Comparison of ENCODE assay signal across 7 mouse cellular contexts in the genomic region with DNA sequence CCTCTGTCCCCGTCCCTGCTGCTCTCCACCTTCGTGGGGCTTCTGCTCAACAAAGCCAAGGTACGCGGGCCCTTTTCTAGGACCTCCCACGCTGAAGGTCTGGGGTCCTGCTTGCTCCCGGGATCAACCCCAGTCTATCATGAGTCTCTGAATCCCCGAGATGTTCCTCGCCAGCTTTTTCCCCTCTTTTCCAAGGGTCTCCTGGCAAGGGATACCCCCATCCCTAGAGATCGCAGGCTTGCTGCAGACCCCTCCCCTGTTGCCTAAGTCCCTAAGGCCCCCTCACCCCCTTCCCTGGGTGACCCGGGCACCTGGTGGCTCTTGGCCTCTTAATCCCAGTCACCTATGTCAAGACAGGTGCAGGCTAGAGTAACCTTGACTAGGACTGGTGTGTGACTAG. TPM values are rescaled to one million over a fixed set of nuclear protein-coding genes. Genes with fewer than 3 reads are reported as not detected.
DNase-seq lines count a peak whose midpoint lies in the region; ATAC-seq lines count a peak whose summit lies in the region.

No protein-coding gene starts in this region.

- no peak for DNase-seq in lung, postnatal 36 days
- no peak for DNase-seq in forebrain, embryonic 10.5 days (ENCODE audit: extremely low spot score, low spot score)
- DNase-seq in limb, embryonic 10.5 days (ENCODE audit: low spot score), result no peak
- no peak for DNase-seq in layer of hippocampus, postnatal 25 days (ENCODE audit: extremely low spot score in 1 of 2, low spot score in 1 of 2)

- WGBS in lung, embryonic 15.5 days, result 2% methylated on average over 10 of the region's 10 CpGs
- 2% methylated on average over 10 of the region's 10 CpGs for WGBS in forebrain, embryonic 10.5 days
- 7% methylated on average over 10 of the region's 10 CpGs for WGBS in limb, embryonic 10.5 days
- 3% methylated on average over 10 of the region's 10 CpGs for WGBS in stomach, embryonic 14.5 days

- peak overlapping the region; percentile 99 for H3K4me2 ChIP-seq in lung, embryonic 15.5 days
- H3K4me2 ChIP-seq in stomach, embryonic 14.5 days (replicated peaks; ENCODE audit: low read depth, low read length), result peak overlapping the region; percentile 99

- H3K4me1 ChIP-seq in lung, embryonic 15.5 days, result peaks cover 49% of the 10 kb centered on the region
- H3K4me1 ChIP-seq in forebrain, embryonic 10.5 days, result peaks cover 68% of the 10 kb centered on the region
- H3K4me1 ChIP-seq in limb, embryonic 10.5 days, result peaks cover 80% of the 10 kb centered on the region
- H3K4me1 ChIP-seq in stomach, embryonic 14.5 days (ENCODE audit: control insufficient read depth, insufficient read depth, low read length), result peaks cover 28% of the 10 kb centered on the region

- H3K4me3 ChIP-seq in lung, embryonic 15.5 days, result peak overlapping the region; percentile 55
- H3K4me3 ChIP-seq in forebrain, embryonic 10.5 days, result peak overlapping the region; percentile 72
- peak overlapping the region; percentile 72 for H3K4me3 ChIP-seq in limb, embryonic 10.5 days
- H3K4me3 ChIP-seq in stomach, embryonic 14.5 days (ENCODE audit: low read depth, low read length), result peak overlapping the region; percentile 52

- H3K9ac ChIP-seq in lung, embryonic 15.5 days, result peak overlapping the region; percentile 64
- peak overlapping the region; percentile 51; the same call in 1 of the 2 replicates for H3K9ac ChIP-seq in stomach, embryonic 14.5 days (replicated peaks; ENCODE audit: low read depth, low read length)

- peaks cover 37% of the 10 kb centered on the region for H3K27me3 ChIP-seq in lung, embryonic 15.5 days
- peaks cover 86% of the 10 kb centered on the region for H3K27me3 ChIP-seq in forebrain, embryonic 10.5 days (ENCODE audit: poor library complexity, severe bottlenecking)
- H3K27me3 ChIP-seq in limb, embryonic 10.5 days (ENCODE audit: low read depth, poor library complexity, severe bottlenecking), result peaks cover 85% of the 10 kb centered on the region
- H3K27me3 ChIP-seq in stomach, embryonic 14.5 days (ENCODE audit: control insufficient read depth, insufficient read depth, low read length), result 0 out of 2 replicates have a peak, but pooled peaks cover 6% of the 10 kb centered on the region

- ATAC-seq in lung, embryonic 15.5 days (ENCODE audit: borderline replicate concordance, extremely low read depth, low FRiP score, low TSS enrichment), result no peak
- no peak for ATAC-seq in stomach, embryonic 14.5 days (ENCODE audit: insufficient number of reproducible peaks, insufficient read depth, low FRiP score, low read depth)
- no peak for ATAC-seq in activated CD4-positive, CD25-positive, alpha-beta regulatory T cell, adult 4 months

- H3K36me3 ChIP-seq in lung, embryonic 15.5 days, result no peaks in the 10 kb centered on the region
- peaks cover 4% of the 10 kb centered on the region; the same call in 1 of the 2 replicates for H3K36me3 ChIP-seq in forebrain, embryonic 10.5 days (replicated peaks)
- no peaks in the 10 kb centered on the region for H3K36me3 ChIP-seq in limb, embryonic 10.5 days
- H3K36me3 ChIP-seq in stomach, embryonic 14.5 days (ENCODE audit: control insufficient read depth, insufficient read depth, low read length), result peaks cover 3% of the 10 kb centered on the region; the same call in 1 of the 2 replicates

- H3K27ac ChIP-seq in lung, embryonic 15.5 days, result no peak overlapping the region
- H3K27ac ChIP-seq in forebrain, embryonic 10.5 days, result peak overlapping the region; percentile 84
- H3K27ac ChIP-seq in limb, embryonic 10.5 days, result peak overlapping the region; percentile 85
- no peak overlapping the region for H3K27ac ChIP-seq in stomach, embryonic 14.5 days (ENCODE audit: low read length)

- H3K9me3 ChIP-seq in lung, embryonic 15.5 days, result no peaks in the 10 kb centered on the region
- no peaks in the 10 kb centered on the region for H3K9me3 ChIP-seq in forebrain, embryonic 10.5 days
- no peaks in the 10 kb centered on the region for H3K9me3 ChIP-seq in limb, embryonic 10.5 days (replicated peaks)
- no peaks in the 10 kb centered on the region for H3K9me3 ChIP-seq in stomach, embryonic 14.5 days (ENCODE audit: control insufficient read depth, low read depth, low read length)

RNA-seq across cellular contexts. Expression of a gene that starts 16.3 kb away (rescaled TPM):
- 0.14 and 0.28 TPM in 2 replicates for polyA plus RNA-seq in lung, embryonic 15.5 days (2015; fragmentation: Nextera tagmentation; extraction: Ambion mirVana)
- polyA plus RNA-seq in forebrain, embryonic 10.5 days (2016; fragmentation: Nextera tagmentation; extraction: Ambion mirVana), result 0.15 and 0.26 TPM in 2 replicates
- polyA plus RNA-seq in limb, embryonic 10.5 days (2016; fragmentation: Nextera tagmentation; extraction: Ambion mirVana), result 0.13 and 0.14 TPM in 2 replicates
- 0.26 and 0.28 TPM in 2 replicates for polyA plus RNA-seq in stomach, embryonic 14.5 days (2014; fragmentation: Nextera tagmentation; extraction: Ambion mirVana)
- not detected for polyA plus RNA-seq in activated CD4-positive, CD25-positive, alpha-beta regulatory T cell, adult 4 months (2017; shearing (Covaris generic))
- total RNA-seq in layer of hippocampus, postnatal 25 days (2021), result under 1 TPM; 0.31 to 0.49 TPM

RNA-seq across cellular contexts. Expression of a gene that starts 18.5 kb away (rescaled TPM):
- polyA plus RNA-seq in lung, embryonic 15.5 days (2015; fragmentation: Nextera tagmentation; extraction: Ambion mirVana), result 8.3 and 10.5 TPM in 2 replicates
- polyA plus RNA-seq in forebrain, embryonic 10.5 days (2016; fragmentation: Nextera tagmentation; extraction: Ambion mirVana), result 12.7 and 12.9 TPM in 2 replicates
- 8.9 and 10.7 TPM in 2 replicates for polyA plus RNA-seq in limb, embryonic 10.5 days (2016; fragmentation: Nextera tagmentation; extraction: Ambion mirVana)
- 10.5 and 15.0 TPM in 2 replicates for polyA plus RNA-seq in stomach, embryonic 14.5 days (2014; fragmentation: Nextera tagmentation; extraction: Ambion mirVana)
- polyA plus RNA-seq in activated CD4-positive, CD25-positive, alpha-beta regulatory T cell, adult 4 months (2017; shearing (Covaris generic)), result 1 to 10 TPM; 1.6 to 1.7 TPM
- 10 to 100 TPM; 59.4 to 81.4 TPM for total RNA-seq in layer of hippocampus, postnatal 25 days (2021)

RNA-seq across cellular contexts. Expression of a gene that starts 21.8 kb away (rescaled TPM):
- 6.3 and 6.5 TPM in 2 replicates for polyA plus RNA-seq in lung, embryonic 15.5 days (2015; fragmentation: Nextera tagmentation; extraction: Ambion mirVana)
- not detected in 2 replicates for polyA plus RNA-seq in forebrain, embryonic 10.5 days (2016; fragmentation: Nextera tagmentation; extraction: Ambion mirVana)
- 0.24 TPM in 1 of 2 replicates, not detected in the other for polyA plus RNA-seq in limb, embryonic 10.5 days (2016; fragmentation: Nextera tagmentation; extraction: Ambion mirVana)
- 2.3 and 2.8 TPM in 2 replicates for polyA plus RNA-seq in stomach, embryonic 14.5 days (2014; fragmentation: Nextera tagmentation; extraction: Ambion mirVana)
- not detected for polyA plus RNA-seq in activated CD4-positive, CD25-positive, alpha-beta regulatory T cell, adult 4 months (2017; shearing (Covaris generic))
- total RNA-seq in layer of hippocampus, postnatal 25 days (2021), result 10 to 100 TPM; 13.6 to 16.8 TPM

RNA-seq across cellular contexts. Expression of a gene that starts 28.0 kb away (rescaled TPM):
- 0.17 and 0.21 TPM in 2 replicates for polyA plus RNA-seq in lung, embryonic 15.5 days (2015; fragmentation: Nextera tagmentation; extraction: Ambion mirVana)
- polyA plus RNA-seq in forebrain, embryonic 10.5 days (2016; fragmentation: Nextera tagmentation; extraction: Ambion mirVana), result 0.06 and 0.36 TPM in 2 replicates
- 0.10 and 0.35 TPM in 2 replicates for polyA plus RNA-seq in limb, embryonic 10.5 days (2016; fragmentation: Nextera tagmentation; extraction: Ambion mirVana)
- polyA plus RNA-seq in stomach, embryonic 14.5 days (2014; fragmentation: Nextera tagmentation; extraction: Ambion mirVana), result 0.43 and 0.52 TPM in 2 replicates
- polyA plus RNA-seq in activated CD4-positive, CD25-positive, alpha-beta regulatory T cell, adult 4 months (2017; shearing (Covaris generic)), result not detected
- under 1 TPM in 1 of 2 experiments, not detected in 1; 0.28 TPM for total RNA-seq in layer of hippocampus, postnatal 25 days (2021)

RNA-seq across cellular contexts. Expression of a gene that starts 28.0 kb away (rescaled TPM):
- polyA plus RNA-seq in lung, embryonic 15.5 days (2015; fragmentation: Nextera tagmentation; extraction: Ambion mirVana), result 69.9 and 71.4 TPM in 2 replicates
- polyA plus RNA-seq in forebrain, embryonic 10.5 days (2016; fragmentation: Nextera tagmentation; extraction: Ambion mirVana), result 79.5 and 81.5 TPM in 2 replicates
- polyA plus RNA-seq in limb, embryonic 10.5 days (2016; fragmentation: Nextera tagmentation; extraction: Ambion mirVana), result 88.1 and 97.0 TPM in 2 replicates
- 61.7 and 66.7 TPM in 2 replicates for polyA plus RNA-seq in stomach, embryonic 14.5 days (2014; fragmentation: Nextera tagmentation; extraction: Ambion mirVana)
- 1 to 10 TPM; 3.2 to 7.9 TPM for polyA plus RNA-seq in activated CD4-positive, CD25-positive, alpha-beta regulatory T cell, adult 4 months (2017; shearing (Covaris generic))
- 10 to 100 TPM; 30.3 to 33.0 TPM for total RNA-seq in layer of hippocampus, postnatal 25 days (2021)

Comparison
In these comparisons a context has a peak if more than half of its experiments do, and no peak if none do; other contexts are left out.
1. H3K27ac ChIP-seq: peak in forebrain, embryonic 10.5 days (single experiment) and limb, embryonic 10.5 days (single experiment); none in lung, embryonic 15.5 days (single experiment) and stomach, embryonic 14.5 days (single experiment).
2. Peak in every context shown above with its lines, with median percentiles within 50 percentile points of each other: H3K4me3 ChIP-seq.